Mouse (Mus musculus) liver, embryonic 12.5 days (tissue): ENCODE data around the gene Sult1a1. TPM values are rescaled to one million over a fixed set of nuclear protein-coding genes. Genes with fewer than 3 reads are reported as not detected.
"Not testable (repeated sequence)": the region's sequence is repeated elsewhere in the genome, so short reads cannot be mapped to it uniquely, and the experiment has no call there.

ENCODE experiments used
- ATAC-seq: fragments of 200-750 bp; cut with Nextera tagmentation; 2 replicates; pipeline ENCODE4 v1.8.0; 2017; ENCODE audit warnings: moderate number of reproducible peaks, mild to moderate bottlenecking, moderate library complexity
- H3K27ac ChIP-seq: fragments of 300-500 bp; sonication (generic); 2 replicates; pipeline ENCODE4 v1.5.1; 2016; ENCODE audit warnings: mild to moderate bottlenecking
- H3K27me3 ChIP-seq: fragments of 300-500 bp; sonication (generic); replicated peaks from 2 replicates; pipeline ENCODE4 v1.6.1; 2016; ENCODE audit warnings: mild to moderate bottlenecking, moderate library complexity
- H3K36me3 ChIP-seq: fragments of 300-500 bp; sonication (generic); 2 replicates; pipeline ENCODE4 v1.6.1; 2016; ENCODE audit warnings: mild to moderate bottlenecking, moderate library complexity
- H3K4me1 ChIP-seq: fragments of 300-500 bp; sonication (generic); 2 replicates; pipeline ENCODE4 v1.6.1; 2016
- H3K4me2 ChIP-seq: fragments of 300-500 bp; sonication (generic); 2 replicates; pipeline ENCODE4 v1.6.1; 2016; ENCODE audit warnings: mild to moderate bottlenecking, moderate library complexity
- H3K4me3 ChIP-seq: fragments of 300-500 bp; sonication (generic); 2 replicates; pipeline ENCODE4 v1.5.1; 2016; ENCODE audit warnings: mild to moderate bottlenecking, moderate library complexity
- H3K9ac ChIP-seq: fragments of 300-500 bp; sonication (generic); 2 replicates; pipeline ENCODE4 v1.6.1; 2016; ENCODE audit warnings: mild to moderate bottlenecking, moderate library complexity
- H3K9me3 ChIP-seq: fragments of 300-500 bp; sonication (generic); replicated peaks from 2 replicates; pipeline ENCODE4 v1.6.1; 2016; ENCODE audit warnings: mild to moderate bottlenecking, moderate library complexity
- WGBS: fragments of 180-500 bp; shearing (Covaris S2); methylation state at CpG from one replicate; pipeline ENCODE4 v1.1.7; 2016; ENCODE audit not compliant: insufficient replicate concordance; 5-methylcytosine and 5-hydroxymethylcytosine counted together
- polyA plus RNA-seq: library from polyadenylated mRNA; unstranded; fragments of >200 nt; fragmentation: Nextera tagmentation; extraction: Ambion mirVana; gene quantifications from 2 replicates; pipeline ENCODE4 v1.2.1, GENCODE M21; 2016

The Sult1a1 gene
- polyA plus RNA-seq, 1 experiment from 2014 or later, result 0.50 TPM

DNA sequence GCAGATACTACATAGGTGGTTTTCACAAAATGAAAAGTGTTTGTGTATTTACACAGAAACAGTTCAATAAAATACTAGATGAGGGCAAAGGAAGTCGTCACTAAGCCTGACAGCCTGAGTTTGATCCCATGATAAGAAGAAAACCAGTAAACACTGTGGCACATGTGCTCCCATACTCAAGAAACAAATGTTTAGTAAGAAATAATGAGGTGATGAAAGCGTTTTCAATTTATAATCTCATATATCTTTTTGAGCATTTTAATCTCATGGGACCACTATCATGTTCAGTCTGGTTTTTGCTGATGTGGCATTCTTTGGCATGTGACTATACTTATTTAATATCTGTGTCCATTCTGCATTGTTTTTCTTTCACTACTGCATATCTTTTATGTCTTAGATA is 22.2 kb downstream of the Sult1a1 start:
- no peak overlapping the region for H3K4me3 ChIP-seq
- peaks cover 76% of the 10 kb centered on the region for H3K4me1 ChIP-seq
- H3K9me3 ChIP-seq, result no peaks in the 10 kb centered on the region
- ATAC-seq, result no peak
- no peaks in the 10 kb centered on the region for H3K27me3 ChIP-seq
- no peak overlapping the region for H3K4me2 ChIP-seq
- 51% methylated on average over 2 of the region's 2 CpGs for WGBS
- H3K36me3 ChIP-seq, result peaks cover 10% of the 10 kb centered on the region; the same call in 1 of the 2 replicates
- H3K9ac ChIP-seq, result no peak overlapping the region
- H3K27ac ChIP-seq, result 0 out of 2 replicates have a peak overlapping the region, but pooled peaks have one; percentile 24

- H3K36me3 ChIP-seq, result peaks cover 4% of the 10 kb centered on the region; the same call in 1 of the 2 replicates
- H3K9ac ChIP-seq, result peak overlapping the region; percentile 18; the same call in 1 of the 2 replicates
- peaks cover 63% of the 10 kb centered on the region for H3K4me1 ChIP-seq
- ATAC-seq, result peak; percentile 36; the same call in 1 of the 2 replicates
- no peaks in the 10 kb centered on the region for H3K9me3 ChIP-seq
- peak overlapping the region; percentile 85 for H3K4me2 ChIP-seq
- no peaks in the 10 kb centered on the region for H3K27me3 ChIP-seq
- H3K4me3 ChIP-seq, result no peak overlapping the region
- WGBS, result 6% methylated on average over 2 of the region's 2 CpGs
- peak overlapping the region; percentile 92 for H3K27ac ChIP-seq
These were observed 25.4 kb downstream of the Sult1a1 start for GRCm38 (mm10) chr7:126650852-126651251.

- H3K9me3 ChIP-seq, result no peaks in the 10 kb centered on the region
- peaks cover 62% of the 10 kb centered on the region for H3K4me1 ChIP-seq
- peak; percentile 96 for ATAC-seq
- H3K27ac ChIP-seq, result peak within 1 kb of the TSS; percentile 92
- H3K9ac ChIP-seq, result peak within 1 kb of the TSS; percentile 76
- H3K4me3 ChIP-seq, result peak within 1 kb of the TSS; percentile 67
- H3K36me3 ChIP-seq, result peaks cover 3% of the 10 kb centered on the region; the same call in 1 of the 2 replicates
- peak within 1 kb of the TSS; percentile 85 for H3K4me2 ChIP-seq
- H3K27me3 ChIP-seq, result no peaks in the 10 kb centered on the region
- WGBS, result under 1% methylated on average over 57 of the region's 57 CpGs
These were observed 26.8 kb downstream of the Sult1a1 start, which contains the start of gene Sgf29 for GRCm38 (mm10) chr7:126649231-126650051. Gene Sgf29, plus strand, starts transcription at chr7:126649309.

GRCm38 (mm10) chr7:126648486-126648885 is 27.7 kb downstream of the Sult1a1 start:
- Histone ChIP-seq H3K9ac (no peak overlapping the region), H3K4me1 (peaks cover 55% of the 10 kb centered on the region), H3K27me3 (no peaks in the 10 kb centered on the region), H3K9me3 (no peaks in the 10 kb centered on the region), H3K4me2 (peak overlapping the region; percentile 85), H3K27ac (no peak overlapping the region), H3K36me3 (peaks cover under 1% of the 10 kb centered on the region; the same call in 1 of the 2 replicates), H3K4me3 (peak overlapping the region; percentile 67)
- 65% methylated on average over 4 of the region's 4 CpGs for WGBS
- ATAC-seq, result no peak

GRCm38 (mm10) chr7:126645708-126646107 is 30.5 kb downstream of the Sult1a1 start:
- ATAC-seq, result no peak
- Histone ChIP-seq H3K9ac (no peak overlapping the region), H3K4me1 (peaks cover 29% of the 10 kb centered on the region), H3K36me3 (no peaks in the 10 kb centered on the region), H3K27me3 (no peaks in the 10 kb centered on the region), H3K27ac (no peak overlapping the region; the same call in 1 of the 2 replicates), H3K9me3 (no peaks in the 10 kb centered on the region), H3K4me3 (no peak overlapping the region), H3K4me2 (no peak overlapping the region)
- 56% methylated on average over 5 of the region's 5 CpGs for WGBS

DNA sequence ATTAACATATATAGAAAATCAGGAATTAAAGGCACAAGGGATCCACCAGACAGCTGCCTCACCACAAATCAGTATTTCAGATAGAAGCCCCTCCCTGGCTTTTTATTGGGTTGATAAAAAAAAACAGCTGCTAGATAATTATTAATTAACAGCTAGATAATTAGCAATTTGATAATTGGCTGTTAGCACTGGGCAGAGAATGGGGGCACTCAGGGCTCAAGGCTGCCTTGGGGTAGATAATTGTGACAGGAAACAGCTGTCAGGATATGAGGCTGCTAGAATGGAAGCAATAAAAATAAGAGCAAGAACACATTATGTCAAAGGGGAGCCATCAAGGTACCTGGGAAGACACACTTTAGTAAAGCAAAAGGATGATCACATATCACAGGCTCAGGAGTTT is 31.3 kb downstream of the Sult1a1 start:
- Histone ChIP-seq H3K36me3 (no peaks in the 10 kb centered on the region), H3K27ac (no peak overlapping the region), H3K9me3 (no peaks in the 10 kb centered on the region), H3K4me1 (peaks cover 21% of the 10 kb centered on the region), H3K4me2 (no peak overlapping the region), H3K27me3 (no peaks in the 10 kb centered on the region), H3K9ac (no peak overlapping the region), H3K4me3 (no peak overlapping the region)
- no peak for ATAC-seq

DNA sequence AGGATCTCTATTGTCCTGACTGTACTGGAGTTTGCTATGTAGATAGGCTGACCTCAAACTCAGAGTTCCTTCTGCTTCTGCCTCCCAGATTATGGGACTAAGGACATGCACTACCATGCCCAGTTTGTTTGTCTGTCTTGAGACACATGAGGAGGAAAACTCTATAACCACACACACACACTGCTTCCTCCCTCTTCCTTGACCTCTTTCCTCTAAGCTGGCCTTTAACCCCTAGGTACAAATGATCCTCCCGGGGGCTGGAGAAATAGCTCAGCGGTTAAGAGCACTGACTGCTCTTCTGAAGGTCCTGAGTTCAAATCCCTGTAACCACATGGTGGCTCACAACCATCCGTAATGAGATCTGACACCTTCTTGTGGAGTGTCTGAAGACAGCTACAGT is 31.9 kb downstream of the Sult1a1 start:
- Histone ChIP-seq H3K4me2 (no peak overlapping the region), H3K27me3 (no peaks in the 10 kb centered on the region), H3K4me3 (no peak overlapping the region), H3K9ac (no peak overlapping the region), H3K9me3 (no peaks in the 10 kb centered on the region), H3K36me3 (no peaks in the 10 kb centered on the region), H3K4me1 (peaks cover 19% of the 10 kb centered on the region; the same call in 1 of the 2 replicates), H3K27ac (no peak overlapping the region)
- WGBS, result 48% methylated on average over 3 of the region's 3 CpGs
- ATAC-seq, result no peak

- 34% methylated on average over 3 of the region's 3 CpGs for WGBS
- not testable (repeated sequence) for H3K4me2 ChIP-seq, H3K4me3 ChIP-seq, H3K36me3 ChIP-seq, H3K27ac ChIP-seq, H3K27me3 ChIP-seq, H3K9ac ChIP-seq, H3K9me3 ChIP-seq
- peaks cover 13% of the 10 kb centered on the region; the same call in 1 of the 2 replicates for H3K4me1 ChIP-seq
- peak; percentile 41; the same call in 1 of the 2 replicates for ATAC-seq
These were observed 33.0 kb downstream of the Sult1a1 start for GRCm38 (mm10) chr7:126643244-126643617.

GRCm38 (mm10) chr7:126642545-126643243 is 33.5 kb downstream of the Sult1a1 start:
- 51% methylated on average over 5 of the region's 5 CpGs for WGBS
- H3K4me2 ChIP-seq, result no peak overlapping the region
- H3K4me1 ChIP-seq, result peaks cover 13% of the 10 kb centered on the region; the same call in 1 of the 2 replicates
- no peak overlapping the region for H3K27ac ChIP-seq
- no peaks in the 10 kb centered on the region for H3K9me3 ChIP-seq
- no peak for ATAC-seq
- no peaks in the 10 kb centered on the region for H3K27me3 ChIP-seq
- H3K9ac ChIP-seq, result no peak overlapping the region
- no peak overlapping the region for H3K4me3 ChIP-seq
- H3K36me3 ChIP-seq, result no peaks in the 10 kb centered on the region

GRCm38 (mm10) chr7:126636733-126637520 is 39.3 kb downstream of the Sult1a1 start:
- ATAC-seq, result no peak
- H3K9ac ChIP-seq, result no peak overlapping the region
- H3K4me2 ChIP-seq, result no peak overlapping the region
- no peaks in the 10 kb centered on the region for H3K36me3 ChIP-seq
- no peaks in the 10 kb centered on the region for H3K9me3 ChIP-seq
- WGBS, result 13% methylated on average over 4 of the region's 4 CpGs
- no peak overlapping the region for H3K4me3 ChIP-seq
- no peaks in the 10 kb centered on the region for H3K27me3 ChIP-seq
- peaks cover 9% of the 10 kb centered on the region for H3K4me1 ChIP-seq
- H3K27ac ChIP-seq, result no peak overlapping the region

DNA sequence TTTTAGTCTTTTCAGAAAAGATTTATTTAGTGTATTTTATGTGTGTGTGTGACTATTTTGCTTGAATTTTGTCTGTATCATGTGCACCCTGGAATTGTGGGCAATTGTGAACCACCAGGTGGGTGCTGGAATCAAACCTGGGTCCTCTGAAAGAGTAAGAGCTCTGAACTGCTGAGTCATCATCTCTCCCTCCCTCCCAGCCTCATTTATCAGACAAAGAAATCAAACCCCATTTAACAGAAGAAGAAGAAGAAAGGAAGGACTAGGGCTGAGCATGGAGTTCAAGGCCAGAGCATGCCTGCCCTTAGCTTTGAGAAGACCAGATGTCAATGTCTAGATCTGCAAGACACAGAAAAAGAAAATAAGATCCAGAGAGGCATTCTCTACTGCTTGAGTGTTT is 40.9 kb downstream of the Sult1a1 start:
- no peak for ATAC-seq
- no peaks in the 10 kb centered on the region for H3K27me3 ChIP-seq
- no peak overlapping the region for H3K9ac ChIP-seq
- H3K36me3 ChIP-seq, result no peaks in the 10 kb centered on the region
- H3K4me3 ChIP-seq, result no peak overlapping the region
- no peaks in the 10 kb centered on the region for H3K9me3 ChIP-seq
- peaks cover 16% of the 10 kb centered on the region for H3K4me1 ChIP-seq
- no peak overlapping the region for H3K27ac ChIP-seq
- H3K4me2 ChIP-seq, result no peak overlapping the region
